Mouse (Mus musculus): ENCODE data around the gene Gm28051.

The Gm28051 gene

GRCm38 (mm10) chr12:102757689-102758402, at the start of gene Gm28051, which contains the start of the genes Gon7 and Ubr7:
Gene Gm28051, minus strand, starts transcription at chr12:102757765.
Gene Gon7, minus strand, starts transcription at chr12:102757803.
Gene Ubr7, plus strand, starts transcription at chr12:102757967.
- in situ Hi-C loops (cut with MboI, MseI) = loop anchor here in 1 of 2 experiments (10.0 to 25.0 kb wide), 2 partner anchors 1033 to 1671 kb away; partner anchors contain the start of gene Ppp4r3a

DNA sequence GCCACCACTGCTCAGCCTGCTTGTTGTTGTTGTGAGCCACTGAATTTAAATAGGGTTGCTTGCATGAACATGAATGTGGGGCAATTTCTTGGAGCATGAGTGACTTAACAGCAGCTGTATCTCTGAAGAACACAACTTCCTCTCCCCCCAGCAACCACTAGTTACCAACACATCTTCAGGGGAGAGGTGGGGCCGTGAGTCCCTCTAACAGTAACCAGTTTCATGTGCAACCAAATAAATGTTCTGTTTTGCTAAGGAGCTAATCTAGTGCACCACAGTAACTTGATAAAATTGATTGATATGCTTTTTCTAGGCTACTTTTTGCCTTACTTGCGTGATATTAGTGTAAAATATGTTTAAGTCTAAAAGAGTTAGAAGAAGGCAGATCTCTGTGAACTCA, 42.0 kb upstream of the Gm28051 start:
- in situ Hi-C loops (cut with MboI, MseI) = loop anchor here in 1 of 2 experiments (10.0 kb wide), 1 partner anchor 265 kb away; no protein-coding TSS in a partner anchor

- in situ Hi-C loops (cut with MboI, MseI) = no loop called here
These were observed 30.4 kb upstream of the Gm28051 start for GRCm38 (mm10) chr12:102787927-102788326.

DNA sequence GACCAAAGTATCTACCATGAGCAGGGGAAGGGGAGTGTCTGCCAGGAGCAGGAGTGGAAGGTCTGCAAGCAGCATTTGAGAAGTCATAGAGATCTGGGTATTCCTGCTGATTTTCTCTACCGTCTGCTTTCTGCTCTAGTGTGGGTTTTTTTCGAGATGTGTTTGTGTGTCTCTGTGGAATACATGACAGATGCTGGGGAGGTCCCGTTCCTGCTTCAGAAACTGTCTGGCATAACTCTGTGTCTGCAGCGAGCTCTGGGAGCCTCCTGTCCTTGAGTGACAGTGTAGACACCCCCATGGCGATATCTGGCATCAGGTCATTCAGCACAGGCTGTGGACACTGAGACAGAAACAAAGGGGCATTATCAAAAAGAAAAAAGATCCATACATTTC, 28.0 kb upstream of the Gm28051 start:
- in situ Hi-C loops (cut with MboI, MseI) = no loop called here

GRCm38 (mm10) chr12:102784899-102785592, 27.5 kb upstream of the Gm28051 start:
- in situ Hi-C loops (cut with MboI, MseI) = no loop called here

GRCm38 (mm10) chr12:102782841-102783240, 25.3 kb upstream of the Gm28051 start:
- in situ Hi-C loops (cut with MboI, MseI) = no loop called here

DNA sequence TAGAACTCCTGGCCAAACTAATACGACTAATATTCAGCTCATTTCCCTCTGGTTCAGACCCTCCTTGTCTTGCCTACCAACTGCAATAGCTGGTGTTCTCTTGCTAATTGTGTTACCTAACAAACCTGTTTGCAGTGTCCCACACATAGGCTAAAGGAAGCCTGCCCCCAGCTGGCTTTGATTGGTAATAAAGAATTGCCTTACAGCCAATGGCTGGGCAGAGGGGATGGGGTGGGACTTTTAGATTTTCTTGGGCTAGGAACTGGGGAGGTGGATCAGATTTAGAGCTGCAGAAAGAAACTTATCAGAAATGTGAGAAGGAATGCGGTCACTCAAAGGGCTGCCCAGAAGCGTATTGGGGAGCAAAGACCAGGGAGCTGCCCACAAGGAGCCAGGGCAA, 21.9 kb upstream of the Gm28051 start:
- in situ Hi-C loops (cut with MboI, MseI) = no loop called here

DNA sequence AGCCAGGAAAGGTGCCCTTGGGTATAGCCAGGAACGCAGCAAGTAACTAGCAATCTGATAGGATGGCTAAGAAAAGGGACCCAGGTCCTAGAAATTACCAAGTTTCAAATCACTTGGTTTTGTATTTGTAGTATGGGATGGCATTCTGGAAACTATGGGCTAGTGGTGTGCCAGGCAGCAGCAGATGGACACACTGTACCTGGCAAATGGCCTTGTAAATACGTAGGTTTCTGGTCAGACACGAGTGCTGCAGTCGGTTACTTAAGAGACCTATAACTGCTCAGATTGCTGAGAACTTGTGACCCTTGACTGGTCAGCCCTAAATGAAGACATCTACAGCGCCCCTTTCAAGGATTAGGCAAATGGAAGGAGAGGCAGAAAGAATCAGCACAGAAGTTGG, 20.6 kb upstream of the Gm28051 start:
- in situ Hi-C loops (cut with MboI, MseI) = no loop called here

GRCm38 (mm10) chr12:102776035-102776434, 18.5 kb upstream of the Gm28051 start:
- in situ Hi-C loops (cut with MboI, MseI) = no loop called here

DNA sequence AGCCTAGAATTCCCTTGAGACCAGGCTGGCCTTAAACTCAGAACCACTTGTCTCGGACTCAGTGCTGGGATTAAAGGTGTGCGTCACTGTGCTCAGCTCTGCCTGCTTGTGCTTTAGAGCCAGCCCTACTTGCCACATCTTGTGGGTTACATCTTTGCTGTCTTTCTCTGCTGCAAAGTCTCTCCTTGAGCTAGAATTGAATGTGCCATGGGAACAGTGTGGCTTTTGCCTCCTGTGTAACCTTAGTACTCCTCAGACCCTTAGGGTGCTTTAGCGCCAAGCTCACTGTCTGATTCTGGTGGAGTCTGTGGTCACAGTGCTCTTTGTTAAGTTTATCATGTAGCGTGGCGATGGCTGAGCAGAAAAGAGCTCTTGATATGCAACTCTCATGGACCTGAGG, 15.1 kb upstream of the Gm28051 start:
- in situ Hi-C loops (cut with MboI, MseI) = loop anchor here in 1 of 2 experiments (25.0 kb wide), 1 partner anchor 1685 kb away; the partner anchor contains the start of gene Ppp4r3a

- in situ Hi-C loops (cut with MboI, MseI) = loop anchor here in 1 of 2 experiments (25.0 kb wide), 1 partner anchor 1684 kb away; the partner anchor contains the start of gene Ppp4r3a
These were observed 14.0 kb upstream of the Gm28051 start for GRCm38 (mm10) chr12:102771601-102772000.

DNA sequence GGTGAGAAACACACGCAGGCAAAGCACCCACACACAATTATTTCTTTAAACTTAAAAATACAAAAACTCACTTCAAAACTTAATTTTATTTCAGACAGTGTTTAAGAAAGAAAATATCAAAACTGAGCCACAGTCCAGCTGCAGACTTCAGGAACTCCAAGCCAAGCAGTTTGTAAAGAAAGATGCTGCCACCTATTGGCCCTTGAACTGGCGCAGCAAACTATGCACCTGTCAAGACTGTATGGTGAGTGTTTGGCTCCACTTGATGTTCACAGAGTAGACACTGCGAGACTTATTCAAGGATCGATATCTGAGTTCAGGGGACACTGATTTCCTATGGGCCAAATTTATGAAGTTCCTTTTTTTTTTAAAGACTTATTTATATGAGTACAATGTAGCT, 11.4 kb upstream of the Gm28051 start:
- in situ Hi-C loops (cut with MboI, MseI) = loop anchor here (5.0 to 25.0 kb wide), 2 partner anchors 108 to 1682 kb away; partner anchors contain the start of genes Btbd7 (in 1 of the 2) and Ppp4r3a (in 1 of the 2)

DNA sequence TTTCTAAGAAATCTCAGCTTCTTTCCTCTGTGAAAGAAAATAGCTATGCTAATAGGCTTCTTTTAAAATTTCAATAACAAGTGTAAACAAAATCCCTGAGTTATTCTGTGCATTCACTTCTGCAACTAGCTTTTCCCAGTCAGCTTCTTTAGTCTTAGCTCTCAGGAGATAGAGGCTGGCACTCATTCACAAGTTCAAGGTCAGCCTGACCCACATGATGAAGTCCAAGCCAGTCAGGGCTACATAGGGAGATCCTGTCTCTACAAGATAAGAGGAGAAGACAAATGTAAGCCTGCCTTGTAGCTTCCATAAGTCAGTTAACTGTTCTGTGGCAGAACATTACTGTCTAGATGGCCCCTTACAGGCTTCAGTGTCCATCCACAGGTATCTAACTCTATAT, 6.1 kb upstream of the Gm28051 start:
- in situ Hi-C loops (cut with MboI, MseI) = loop anchor here in 1 of 2 experiments (25.0 kb wide), 1 partner anchor 1676 kb away; the partner anchor contains the start of gene Ppp4r3a

DNA sequence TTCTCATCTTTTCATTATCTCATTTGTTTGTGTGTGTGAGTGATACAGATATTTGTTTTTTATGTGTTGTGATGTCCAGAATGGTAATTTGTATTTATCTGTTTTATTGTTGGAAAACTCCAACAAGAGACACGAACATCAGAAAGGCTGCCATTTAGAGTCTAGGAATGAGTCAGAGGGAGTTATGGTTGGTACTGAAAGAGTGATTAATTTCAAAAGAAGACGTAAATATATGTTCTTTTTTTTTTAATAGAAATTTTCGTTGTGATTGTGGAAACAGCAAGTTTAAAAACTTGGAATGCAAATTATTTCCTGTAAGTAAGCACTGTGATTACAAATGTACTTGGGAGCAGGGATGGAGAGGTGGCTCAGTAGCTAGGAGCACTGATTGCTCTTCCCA, 4.1 kb upstream of the Gm28051 start:
- in situ Hi-C loops (cut with MboI, MseI) = loop anchor here in 1 of 2 experiments (25.0 kb wide), 1 partner anchor 1674 kb away; the partner anchor contains the start of gene Ppp4r3a

GRCm38 (mm10) chr12:102758936-102759335, 1.4 kb upstream of the Gm28051 start:
- in situ Hi-C loops (cut with MboI, MseI) = loop anchor here in 1 of 2 experiments (10.0 to 25.0 kb wide), 2 partner anchors 1034 to 1672 kb away; partner anchors contain the start of gene Ppp4r3a

GRCm38 (mm10) chr12:102758403-102758756, 815 bp upstream of the Gm28051 start, which contains the start of gene Gm20604:
Gene Gm20604, minus strand, starts transcription at chr12:102758672.
- in situ Hi-C loops (cut with MboI, MseI) = loop anchor here in 1 of 2 experiments (10.0 to 25.0 kb wide), 2 partner anchors 1034 to 1671 kb away; partner anchors contain the start of gene Ppp4r3a

- in situ Hi-C loops (cut with MboI, MseI) = loop anchor here in 1 of 2 experiments (10.0 to 25.0 kb wide), 2 partner anchors 1032 to 1670 kb away; partner anchors contain the start of gene Ppp4r3a
These were observed 393 bp downstream of the Gm28051 start for GRCm38 (mm10) chr12:102757055-102757688.

DNA sequence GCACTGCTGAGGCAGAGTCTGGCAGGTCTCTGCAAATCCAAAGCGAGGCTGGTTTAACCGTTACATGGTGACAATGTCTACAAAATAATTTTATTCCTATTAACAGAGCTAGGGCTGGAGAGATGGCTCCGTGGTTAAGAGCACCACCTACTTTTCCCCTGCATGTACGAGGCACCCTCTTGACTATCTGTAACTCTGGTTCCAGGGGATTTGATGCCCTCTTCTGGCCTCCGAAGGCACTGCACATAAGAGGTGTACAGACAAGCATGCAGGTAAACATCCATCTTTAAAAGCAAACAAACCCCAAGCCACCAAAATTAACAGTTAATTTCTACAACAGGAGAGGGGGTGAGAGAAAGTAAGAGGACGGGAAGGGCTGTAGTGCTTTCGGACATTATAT, 1.3 kb downstream of the Gm28051 start:
- in situ Hi-C loops (cut with MboI, MseI) = loop anchor here in 1 of 2 experiments (10.0 to 25.0 kb wide), 2 partner anchors 1032 to 1669 kb away; partner anchors contain the start of gene Ppp4r3a

DNA sequence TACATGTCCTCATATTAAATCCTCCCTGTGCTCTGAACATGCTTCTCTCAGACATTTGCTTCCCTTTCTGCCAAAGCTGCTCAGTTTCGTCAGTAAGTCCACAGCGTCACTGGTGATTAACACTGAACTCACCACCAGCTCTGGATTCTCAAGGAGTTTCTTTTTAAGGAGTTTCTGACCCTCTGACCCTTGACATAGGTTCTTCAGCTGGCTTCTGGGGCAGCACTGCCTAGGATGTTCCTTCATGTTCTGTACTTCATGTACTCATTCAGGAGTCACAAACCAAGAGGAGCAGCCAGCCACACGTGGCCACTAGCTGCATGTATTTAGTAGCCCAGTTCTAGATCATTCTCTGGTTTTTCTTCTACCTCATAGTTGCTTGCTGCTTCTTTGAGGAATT, 9.3 kb downstream of the Gm28051 start:
- in situ Hi-C loops (cut with MboI, MseI) = loop anchor here in 1 of 2 experiments (25.0 kb wide), 1 partner anchor 589 kb away; no protein-coding TSS in a partner anchor

DNA sequence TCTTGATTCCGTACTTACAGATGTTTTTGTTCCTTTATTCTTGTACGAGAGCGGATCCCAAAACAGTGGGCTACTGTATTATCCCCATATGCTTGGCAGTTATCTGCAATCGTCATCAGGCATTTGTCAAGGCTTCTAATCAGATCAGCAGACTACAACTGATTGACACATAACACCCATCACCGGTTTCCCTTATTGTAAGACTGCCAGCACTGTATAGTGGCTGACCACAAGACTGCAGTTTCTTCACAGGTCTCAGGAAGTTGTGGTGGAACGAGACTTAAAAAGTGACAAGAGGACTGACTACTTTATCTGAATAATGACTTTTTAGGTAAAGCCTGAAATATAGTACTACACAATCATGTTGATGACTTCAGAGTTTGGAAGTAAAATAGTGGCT, 12.7 kb downstream of the Gm28051 start:
- in situ Hi-C loops (cut with MboI, MseI) = loop anchor here in 1 of 2 experiments (25.0 kb wide), 1 partner anchor 592 kb away; no protein-coding TSS in a partner anchor
